Mouse (Mus musculus): ENCODE results near the gene Olfr1411. TPM values are rescaled to one million over a fixed set of nuclear protein-coding genes. Genes with fewer than 3 reads are reported as not detected.

Olfr1411 gene
- polyA plus RNA-seq, 1 experiment from 2014 or later, result not detected

GRCm38 (mm10) chr1:92634976-92635599, 40.9 kb downstream of the Olfr1411 start:
- no peak overlapping the region for H3K9ac ChIP-seq (replicated peaks; ENCODE audit: low read depth, low read length)
- no peaks in the 10 kb centered on the region for H3K27me3 ChIP-seq (ENCODE audit: control insufficient read depth, insufficient read depth, low read length)
- 81% methylated on average over 4 of the region's 4 CpGs for WGBS
- H3K4me2 ChIP-seq (replicated peaks; ENCODE audit: low read depth, low read length), result no peak overlapping the region
- ATAC-seq (ENCODE audit: insufficient number of reproducible peaks, insufficient read depth, low FRiP score, low read depth), result no peak
- no peak overlapping the region for H3K27ac ChIP-seq (ENCODE audit: low read length)
- H3K9me3 ChIP-seq (ENCODE audit: control insufficient read depth, low read depth, low read length), result no peaks in the 10 kb centered on the region
- no peak overlapping the region for H3K4me3 ChIP-seq (ENCODE audit: low read depth, low read length)
- H3K36me3 ChIP-seq (ENCODE audit: control insufficient read depth, insufficient read depth, low read length), result peaks cover 28% of the 10 kb centered on the region
- no peaks in the 10 kb centered on the region for H3K4me1 ChIP-seq (ENCODE audit: control insufficient read depth, insufficient read depth, low read length)

GRCm38 (mm10) chr1:92636015-92636414, 41.8 kb downstream of the Olfr1411 start:
- peaks cover 28% of the 10 kb centered on the region for H3K36me3 ChIP-seq (ENCODE audit: control insufficient read depth, insufficient read depth, low read length)
- H3K4me2 ChIP-seq (replicated peaks; ENCODE audit: low read depth, low read length), result no peak overlapping the region
- WGBS, result 85% methylated on average over 8 of the region's 8 CpGs
- H3K9ac ChIP-seq (replicated peaks; ENCODE audit: low read depth, low read length), result no peak overlapping the region
- no peak overlapping the region for H3K4me3 ChIP-seq (ENCODE audit: low read depth, low read length)
- no peak for ATAC-seq (ENCODE audit: insufficient number of reproducible peaks, insufficient read depth, low FRiP score, low read depth)
- H3K27me3 ChIP-seq (ENCODE audit: control insufficient read depth, insufficient read depth, low read length), result no peaks in the 10 kb centered on the region
- no peak overlapping the region for H3K27ac ChIP-seq (ENCODE audit: low read length)
- peaks cover 8% of the 10 kb centered on the region for H3K4me1 ChIP-seq (ENCODE audit: control insufficient read depth, insufficient read depth, low read length)
- H3K9me3 ChIP-seq (ENCODE audit: control insufficient read depth, low read depth, low read length), result no peaks in the 10 kb centered on the region

GRCm38 (mm10) chr1:92636676-92637075, 42.5 kb downstream of the Olfr1411 start:
- peaks cover 11% of the 10 kb centered on the region for H3K4me1 ChIP-seq (ENCODE audit: control insufficient read depth, insufficient read depth, low read length)
- H3K4me3 ChIP-seq (ENCODE audit: low read depth, low read length), result no peak overlapping the region
- no peak overlapping the region for H3K9ac ChIP-seq (replicated peaks; ENCODE audit: low read depth, low read length)
- ATAC-seq (ENCODE audit: insufficient number of reproducible peaks, insufficient read depth, low FRiP score, low read depth), result no peak
- no peak overlapping the region for H3K4me2 ChIP-seq (replicated peaks; ENCODE audit: low read depth, low read length)
- WGBS, result 92% methylated on average over 11 of the region's 11 CpGs
- no peaks in the 10 kb centered on the region for H3K27me3 ChIP-seq (ENCODE audit: control insufficient read depth, insufficient read depth, low read length)
- H3K9me3 ChIP-seq (ENCODE audit: control insufficient read depth, low read depth, low read length), result no peaks in the 10 kb centered on the region
- H3K27ac ChIP-seq (ENCODE audit: low read length), result no peak overlapping the region
- H3K36me3 ChIP-seq (ENCODE audit: control insufficient read depth, insufficient read depth, low read length), result peaks cover 28% of the 10 kb centered on the region

GRCm38 (mm10) chr1:92637501-92638172, 43.4 kb downstream of the Olfr1411 start:
- Histone ChIP-seq H3K4me2 (replicated peaks; ENCODE audit: low read depth, low read length) (no peak overlapping the region), H3K27me3 (ENCODE audit: control insufficient read depth, insufficient read depth, low read length) (no peaks in the 10 kb centered on the region), H3K9ac (replicated peaks; ENCODE audit: low read depth, low read length) (no peak overlapping the region), H3K4me3 (ENCODE audit: low read depth, low read length) (no peak overlapping the region), H3K9me3 (ENCODE audit: control insufficient read depth, low read depth, low read length) (no peaks in the 10 kb centered on the region), H3K36me3 (ENCODE audit: control insufficient read depth, insufficient read depth, low read length) (peaks cover 28% of the 10 kb centered on the region), H3K27ac (ENCODE audit: low read length) (no peak overlapping the region), H3K4me1 (ENCODE audit: control insufficient read depth, insufficient read depth, low read length) (peaks cover 11% of the 10 kb centered on the region)
- WGBS, result 90% methylated on average over 15 of the region's 15 CpGs
- no peak for ATAC-seq (ENCODE audit: insufficient number of reproducible peaks, insufficient read depth, low FRiP score, low read depth)

- Histone ChIP-seq H3K27ac (ENCODE audit: low read length) (no peak overlapping the region), H3K36me3 (ENCODE audit: control insufficient read depth, insufficient read depth, low read length) (peaks cover 28% of the 10 kb centered on the region), H3K4me2 (replicated peaks; ENCODE audit: low read depth, low read length) (no peak overlapping the region), H3K9me3 (ENCODE audit: control insufficient read depth, low read depth, low read length) (no peaks in the 10 kb centered on the region), H3K4me1 (ENCODE audit: control insufficient read depth, insufficient read depth, low read length) (peaks cover 11% of the 10 kb centered on the region), H3K4me3 (ENCODE audit: low read depth, low read length) (no peak overlapping the region), H3K9ac (replicated peaks; ENCODE audit: low read depth, low read length) (no peak overlapping the region), H3K27me3 (ENCODE audit: control insufficient read depth, insufficient read depth, low read length) (no peaks in the 10 kb centered on the region)
- WGBS, result 89% methylated on average over 3 of the region's 3 CpGs
- ATAC-seq (ENCODE audit: insufficient number of reproducible peaks, insufficient read depth, low FRiP score, low read depth), result no peak
Observed at GRCm38 (mm10) chr1:92638181-92638580, 44.0 kb downstream of the Olfr1411 start.

GRCm38 (mm10) chr1:92638736-92639135, 44.5 kb downstream of the Olfr1411 start:
- Histone ChIP-seq H3K27ac (ENCODE audit: low read length) (no peak overlapping the region), H3K36me3 (ENCODE audit: control insufficient read depth, insufficient read depth, low read length) (peaks cover 28% of the 10 kb centered on the region), H3K4me1 (ENCODE audit: control insufficient read depth, insufficient read depth, low read length) (peaks cover 11% of the 10 kb centered on the region), H3K9me3 (ENCODE audit: control insufficient read depth, low read depth, low read length) (no peaks in the 10 kb centered on the region), H3K9ac (replicated peaks; ENCODE audit: low read depth, low read length) (no peak overlapping the region), H3K4me2 (replicated peaks; ENCODE audit: low read depth, low read length) (no peak overlapping the region), H3K27me3 (ENCODE audit: control insufficient read depth, insufficient read depth, low read length) (no peaks in the 10 kb centered on the region), H3K4me3 (ENCODE audit: low read depth, low read length) (no peak overlapping the region)
- WGBS, result 93% methylated on average over 4 of the region's 4 CpGs
- no peak for ATAC-seq (ENCODE audit: insufficient number of reproducible peaks, insufficient read depth, low FRiP score, low read depth)

GRCm38 (mm10) chr1:92640393-92640792, 46.2 kb downstream of the Olfr1411 start:
- no peak overlapping the region for H3K27ac ChIP-seq (ENCODE audit: low read length)
- H3K4me3 ChIP-seq (ENCODE audit: low read depth, low read length), result no peak overlapping the region
- 0 out of 2 replicates have a peak overlapping the region, but pooled peaks have one; percentile 10 for H3K9ac ChIP-seq (replicated peaks; ENCODE audit: low read depth, low read length)
- ATAC-seq (ENCODE audit: insufficient number of reproducible peaks, insufficient read depth, low FRiP score, low read depth), result no peak
- no peaks in the 10 kb centered on the region for H3K9me3 ChIP-seq (ENCODE audit: control insufficient read depth, low read depth, low read length)
- H3K4me2 ChIP-seq (replicated peaks; ENCODE audit: low read depth, low read length), result peak overlapping the region; percentile 93; the same call in 1 of the 2 replicates
- H3K4me1 ChIP-seq (ENCODE audit: control insufficient read depth, insufficient read depth, low read length), result peaks cover 11% of the 10 kb centered on the region
- H3K36me3 ChIP-seq (ENCODE audit: control insufficient read depth, insufficient read depth, low read length), result peaks cover 28% of the 10 kb centered on the region
- H3K27me3 ChIP-seq (ENCODE audit: control insufficient read depth, insufficient read depth, low read length), result no peaks in the 10 kb centered on the region
- WGBS, result 88% methylated on average over 6 of the region's 6 CpGs

GRCm38 (mm10) chr1:92641514-92642272, 47.5 kb downstream of the Olfr1411 start, which contains the start of gene Cops9:
Gene Cops9 (minus strand): TSS chr1:92641985.
- Histone ChIP-seq H3K9ac (replicated peaks; ENCODE audit: low read depth, low read length) (peak within 1 kb of the TSS; percentile 79), H3K27me3 (ENCODE audit: control insufficient read depth, insufficient read depth, low read length) (no peaks in the 10 kb centered on the region), H3K4me1 (ENCODE audit: control insufficient read depth, insufficient read depth, low read length) (peaks cover 11% of the 10 kb centered on the region), H3K36me3 (ENCODE audit: control insufficient read depth, insufficient read depth, low read length) (peaks cover 19% of the 10 kb centered on the region), H3K4me3 (ENCODE audit: low read depth, low read length) (peak within 1 kb of the TSS; percentile 94), H3K9me3 (ENCODE audit: control insufficient read depth, low read depth, low read length) (no peaks in the 10 kb centered on the region), H3K4me2 (replicated peaks; ENCODE audit: low read depth, low read length) (peak within 1 kb of the TSS; percentile 93), H3K27ac (ENCODE audit: low read length) (peak within 1 kb of the TSS; percentile 48; the same call in 1 of the 2 replicates)
- ATAC-seq (ENCODE audit: insufficient number of reproducible peaks, insufficient read depth, low FRiP score, low read depth), result peak; percentile 93
- 2% methylated on average over 50 of the region's 50 CpGs for whole genome bisulfite sequencing

Measured in stomach, embryonic 14.5 days (tissue).